Mouse (Mus musculus) liver, embryonic 14.5 days (tissue): ENCODE data around the gene Olfr459. TPM values are rescaled to one million over a fixed set of nuclear protein-coding genes. Genes with fewer than 3 reads are reported as not detected.

Source experiments
- ATAC-seq: fragments of 200-750 bp; cut with Nextera tagmentation; 2 replicates; pipeline ENCODE4 v1.8.0; 2017; ENCODE audit warnings: moderate number of reproducible peaks, mild to moderate bottlenecking, moderate library complexity; ENCODE audit not compliant: insufficient read depth
- DNase-seq, 3 experiments: peaks; one replicate each; pipeline ENCODE4 v3.0.0-alpha.2; 2012 to 2013; ENCODE audit warnings: low read depth in 3 of 3, low spot score in 3 of 3
- H3K27ac ChIP-seq: fragments of 300-500 bp; sonication (generic); 2 replicates; pipeline ENCODE4 v1.5.1; 2014; ENCODE audit warnings: moderate library complexity, mild to moderate bottlenecking, control low read depth, inconsistent platforms
- H3K27me3 ChIP-seq: fragments of 300-500 bp; sonication (generic); 2 replicates; pipeline ENCODE4 v1.6.1; 2014; ENCODE audit warnings: mild to moderate bottlenecking, low read length, moderate library complexity; ENCODE audit not compliant: control insufficient read depth, insufficient read depth
- H3K36me3 ChIP-seq: fragments of 300-500 bp; sonication (generic); replicated peaks from 2 replicates; pipeline ENCODE4 v1.6.1; 2014; ENCODE audit warnings: low read depth; ENCODE audit not compliant: control insufficient read depth, insufficient read depth
- H3K4me1 ChIP-seq, 2 experiments: fragments of 200-500 bp in 1 of 2; fragments of 300-500 bp in 1 of 2; sonication (generic) in 1 of 2; replicated peaks; 2 replicates each; pipeline ENCODE4 v1.6.1; 2012 to 2014; ENCODE audit warnings: antibody characterized with exemption in 1 of 2, inconsistent platforms in 1 of 2, low read length in 1 of 2; ENCODE audit not compliant: control insufficient read depth in 2 of 2, insufficient read depth in 2 of 2
- H3K4me2 ChIP-seq: fragments of 300-500 bp; sonication (generic); 2 replicates; pipeline ENCODE4 v1.6.1; 2014; ENCODE audit warnings: low read depth, mild to moderate bottlenecking, control low read depth, moderate library complexity
- H3K4me3 ChIP-seq, 2 experiments: fragments of 200-500 bp in 1 of 2; fragments of 300-500 bp in 1 of 2; sonication (generic) in 1 of 2; 2 replicates each; pipeline ENCODE4 v1.5.1; 2012 to 2014; ENCODE audit warnings: low read depth in 2 of 2, low read length in 2 of 2, mild to moderate bottlenecking in 2 of 2, control low read depth in 1 of 2, inconsistent platforms in 1 of 2, moderate library complexity in 1 of 2; ENCODE audit not compliant: insufficient read depth in 1 of 2
- H3K9ac ChIP-seq: fragments of 300-500 bp; sonication (generic); replicated peaks from 2 replicates; pipeline ENCODE4 v1.6.1; 2014; ENCODE audit warnings: mild to moderate bottlenecking, control low read depth, moderate library complexity
- H3K9me3 ChIP-seq: fragments of 300-500 bp; sonication (generic); 2 replicates; pipeline ENCODE4 v1.6.1; 2016; ENCODE audit warnings: low read length, mixed read lengths; ENCODE audit not compliant: control insufficient read depth
- CTCF ChIP-seq: IDR thresholded peaks from 2 replicates; pipeline ENCODE4 v1.5.1; 2016; ENCODE audit warnings: antibody characterized with exemption, low read depth, control low read depth
- EP300 ChIP-seq: IDR thresholded peaks from 2 replicates; pipeline ENCODE4 v1.6.1; 2016; ENCODE audit warnings: antibody characterized with exemption, low read depth
- WGBS: fragments of 180-500 bp; shearing (Covaris S2); extraction: QIAGEN DNeasy Blood & Tissue Kit; methylation state at CpG from one replicate; pipeline ENCODE4 v1.1.7; 2014; ENCODE audit not compliant: insufficient replicate concordance; 5-methylcytosine and 5-hydroxymethylcytosine counted together
- polyA plus RNA-seq, 2 experiments: library from polyadenylated mRNA; depleted of rRNA in 1 of 2; stranded (reverse) in 1 of 2; unstranded in 1 of 2; fragments of >200 nt; fragmentation: Nextera tagmentation in 1 of 2; extraction: Ambion mirVana in 1 of 2; gene quantifications; 2 replicates each; pipeline versions ENCODE4 v1.2.1 to v1.2.3; 2012 to 2014

The Olfr459 gene
- polyA plus RNA-seq, 2 experiments = not detected

DNA sequence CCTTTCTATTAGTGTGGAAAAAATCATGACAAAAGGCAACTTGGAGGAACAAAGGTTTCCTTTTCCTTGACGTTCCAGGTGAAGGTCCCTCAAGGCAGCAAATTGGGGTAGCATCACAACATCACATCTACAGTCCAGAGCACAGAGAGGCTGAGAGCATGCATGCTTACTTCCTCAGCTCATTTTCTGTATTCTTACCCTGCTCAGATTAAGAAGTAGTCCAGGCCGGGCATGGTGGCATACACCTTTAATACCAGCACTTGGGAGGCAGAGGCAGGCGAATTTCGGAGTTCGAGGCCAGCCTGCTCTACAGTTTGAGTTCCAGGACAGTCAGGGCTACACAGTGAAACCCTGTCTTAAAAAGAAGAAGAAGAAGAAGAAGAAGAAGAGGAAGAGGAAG lies 10.7 kb downstream of the Olfr459 start:
- TF ChIP-seq EP300 = no peak
- TF ChIP-seq CTCF = no peak
- Histone ChIP-seq H3K4me3 (no peak overlapping the region), H3K4me2 (no peak overlapping the region), H3K27me3 (no peaks in the 10 kb centered on the region), H3K4me1 (no peaks in the 10 kb centered on the region), H3K36me3 (no peaks in the 10 kb centered on the region), H3K9ac (no peak overlapping the region), H3K27ac (no peak overlapping the region), H3K9me3 (no peaks in the 10 kb centered on the region)
- WGBS = 52% methylated on average over 5 of the region's 5 CpGs
- ATAC-seq = no peak
- no peak for DNase-seq

GRCm38 (mm10) chr6:41762370-41762757 lies 12.6 kb downstream of the Olfr459 start:
- Histone ChIP-seq H3K4me2 (no peak overlapping the region), H3K4me1 (peaks cover under 1% of the 10 kb centered on the region in 2 experiments; a peak in 2 of 4 replicates), H3K9me3 (no peaks in the 10 kb centered on the region), H3K36me3 (no peaks in the 10 kb centered on the region), H3K9ac (no peak overlapping the region), H3K27me3 (no peaks in the 10 kb centered on the region), H3K4me3 (no peak overlapping the region), H3K27ac (no peak overlapping the region)
- no peak for TF ChIP-seq EP300
- WGBS = 40% methylated on average over 1 of the region's 1 CpGs
- ATAC-seq = no peak
- DNase-seq = no peak

GRCm38 (mm10) chr6:41761702-41762369 lies 13.1 kb downstream of the Olfr459 start:
- Histone ChIP-seq H3K4me1 (peaks cover 2 to 3% of the 10 kb centered on the region in 2 experiments; a peak in 2 of 4 replicates), H3K27me3 (no peaks in the 10 kb centered on the region), H3K9ac (no peak overlapping the region), H3K9me3 (no peaks in the 10 kb centered on the region), H3K4me2 (no peak overlapping the region), H3K27ac (no peak overlapping the region), H3K36me3 (no peaks in the 10 kb centered on the region), H3K4me3 (no peak overlapping the region)
- DNase-seq (peak; percentile 29 to 46 (median 36)), ATAC-seq (no peak)
- TF ChIP-seq CTCF (peak; percentile 87), EP300 (no peak)
- WGBS = 5% methylated on average over 1 of the region's 1 CpGs

- WGBS = 66% methylated on average over 2 of the region's 2 CpGs
- ATAC-seq = no peak
Measured at GRCm38 (mm10) chr6:41759618-41760017, 15.4 kb downstream of the Olfr459 start.

DNA sequence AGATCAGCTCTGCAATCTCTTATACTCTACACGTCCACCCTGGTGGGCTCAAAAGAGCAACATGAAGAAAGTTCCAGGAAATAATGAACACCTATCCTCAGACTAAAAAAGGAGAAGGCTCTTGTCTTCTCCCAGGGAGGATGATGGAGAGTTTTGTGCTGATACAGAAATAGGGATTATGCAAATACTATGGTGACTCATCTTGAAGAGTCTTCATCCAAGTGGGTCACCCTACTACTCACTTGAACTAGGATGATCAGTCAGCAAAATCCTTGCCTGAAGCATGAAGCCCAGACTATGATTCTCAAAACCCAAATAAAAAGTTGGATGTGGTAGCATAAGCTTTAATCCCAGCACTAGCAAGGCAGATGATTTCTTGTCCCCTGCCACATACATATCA lies 16.6 kb downstream of the Olfr459 start:
- DNase-seq (no peak), ATAC-seq (no peak)
- Histone ChIP-seq H3K36me3 (no peaks in the 10 kb centered on the region), H3K4me3 (no peak overlapping the region), H3K9me3 (no peaks in the 10 kb centered on the region), H3K9ac (no peak overlapping the region), H3K27ac (no peak overlapping the region), H3K4me1 (peaks cover 2 to 3% of the 10 kb centered on the region in 2 experiments; a peak in 2 of 4 replicates), H3K4me2 (no peak overlapping the region), H3K27me3 (no peaks in the 10 kb centered on the region)
- TF ChIP-seq EP300 = no peak
- TF ChIP-seq CTCF = no peak
- WGBS = 54% methylated on average over 1 of the region's 1 CpGs

More at GRCm38 (mm10) chr6:41759618-41760017, 15.4 kb downstream of the Olfr459 start:
- TF ChIP-seq CTCF (no peak), EP300 (no peak)
- H3K4me3 ChIP-seq = no peak overlapping the region
- no peak for DNase-seq
- H3K4me2 ChIP-seq = no peak overlapping the region
- no peaks in the 10 kb centered on the region for H3K9me3 ChIP-seq
- no peak overlapping the region for H3K9ac ChIP-seq
- H3K27ac ChIP-seq = no peak overlapping the region
- H3K36me3 ChIP-seq = no peaks in the 10 kb centered on the region
- peaks cover 2 to 3% of the 10 kb centered on the region in 2 experiments; a peak in 2 of 4 replicates for H3K4me1 ChIP-seq
- H3K27me3 ChIP-seq = no peaks in the 10 kb centered on the region
